Mouse (Mus musculus) embryonic facial prominence, embryonic 12.5 days (tissue): ENCODE measurements around the gene Lig3. TPM values are rescaled to one million over a fixed set of nuclear protein-coding genes. Genes with fewer than 3 reads are reported as not detected.

ENCODE experiments used
- ATAC-seq: fragments of 200-750 bp; cut with Nextera tagmentation; 2 replicates; pipeline ENCODE4 v1.8.0; 2017; ENCODE audit not compliant: insufficient number of reproducible peaks, insufficient read depth, low FRiP score, low TSS enrichment
- H3K27ac ChIP-seq: fragments of 300-500 bp; sonication (generic); 2 replicates; pipeline ENCODE4 v1.5.1; 2016; ENCODE audit warnings: mild to moderate bottlenecking
- H3K27me3 ChIP-seq: fragments of 300-500 bp; sonication (generic); 2 replicates; pipeline ENCODE4 v1.6.1; 2016; ENCODE audit warnings: mild to moderate bottlenecking, moderate library complexity
- H3K36me3 ChIP-seq: fragments of 300-500 bp; sonication (generic); 2 replicates; pipeline ENCODE4 v1.6.1; 2016; ENCODE audit warnings: mild to moderate bottlenecking
- H3K4me1 ChIP-seq: fragments of 300-500 bp; sonication (generic); 2 replicates; pipeline ENCODE4 v1.6.1; 2016
- H3K4me2 ChIP-seq: fragments of 300-500 bp; sonication (generic); replicated peaks from 2 replicates; pipeline ENCODE4 v1.6.1; 2016; ENCODE audit warnings: mild to moderate bottlenecking, moderate library complexity
- H3K4me3 ChIP-seq: fragments of 300-500 bp; sonication (generic); 2 replicates; pipeline ENCODE4 v1.5.1; 2016; ENCODE audit warnings: mild to moderate bottlenecking
- H3K9ac ChIP-seq: fragments of 300-500 bp; sonication (generic); 2 replicates; pipeline ENCODE4 v1.6.1; 2016; ENCODE audit warnings: mild to moderate bottlenecking, moderate library complexity
- H3K9me3 ChIP-seq: fragments of 300-500 bp; sonication (generic); 2 replicates; pipeline ENCODE4 v1.6.1; 2016; ENCODE audit warnings: mild to moderate bottlenecking, moderate library complexity
- WGBS: fragments of 180-500 bp; shearing (Covaris S2); methylation state at CpG from one replicate; pipeline ENCODE4 v1.1.7; 2016; 5-methylcytosine and 5-hydroxymethylcytosine counted together
- polyA plus RNA-seq: library from polyadenylated mRNA; unstranded; fragments of >200 nt; fragmentation: Nextera tagmentation; extraction: Ambion mirVana; gene quantifications from 2 replicates; pipeline ENCODE4 v1.2.1, GENCODE M21; 2016

Lig3 gene
- polyA plus RNA-seq, result 45.6 and 46.8 TPM in 2 replicates

GRCm38 (mm10) chr11:82780983-82781903 lies at the start of gene Lig3:
Gene Lig3, plus strand, starts transcription at chr11:82781108.
- H3K4me2 ChIP-seq, result peak within 1 kb of the TSS; percentile 51
- peaks cover 15% of the 10 kb centered on the region for H3K4me1 ChIP-seq
- WGBS, result under 1% methylated on average over 64 of the region's 90 CpGs
- no peaks in the 10 kb centered on the region for H3K27me3 ChIP-seq
- H3K27ac ChIP-seq, result peak within 1 kb of the TSS; percentile 98
- H3K36me3 ChIP-seq, result peaks cover 23% of the 10 kb centered on the region; the same call in 1 of the 2 replicates
- H3K4me3 ChIP-seq, result peak within 1 kb of the TSS; percentile 65
- peak; percentile 87 for ATAC-seq
- H3K9ac ChIP-seq, result peak within 1 kb of the TSS; percentile 85
- H3K9me3 ChIP-seq, result no peaks in the 10 kb centered on the region

DNA sequence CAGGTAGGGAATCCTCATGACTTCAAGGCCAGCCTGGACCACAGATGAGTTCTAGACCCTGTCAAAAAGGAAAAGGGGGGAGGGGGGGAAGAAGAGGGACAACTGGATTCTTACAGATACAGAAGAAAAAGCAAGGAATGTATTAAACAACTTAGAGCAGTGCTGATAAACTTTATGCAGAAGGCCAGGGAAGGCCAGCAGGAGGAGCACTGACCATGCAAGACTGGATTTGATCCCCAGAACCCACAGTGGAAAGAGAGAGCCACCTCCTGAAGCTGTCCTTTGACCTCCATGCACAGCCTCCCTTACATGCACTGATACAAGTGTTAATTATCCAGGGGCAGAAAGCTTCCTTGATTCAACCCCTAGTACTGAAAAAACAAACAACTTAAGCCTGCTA lies 46.7 kb upstream of the Lig3 start:
- H3K36me3 ChIP-seq, result no peaks in the 10 kb centered on the region
- H3K27me3 ChIP-seq, result no peaks in the 10 kb centered on the region
- H3K4me3 ChIP-seq, result no peak overlapping the region
- no peak overlapping the region for H3K9ac ChIP-seq
- no peaks in the 10 kb centered on the region for H3K4me1 ChIP-seq
- ATAC-seq, result no peak
- no peak overlapping the region for H3K4me2 ChIP-seq
- H3K27ac ChIP-seq, result no peak overlapping the region
- no peaks in the 10 kb centered on the region for H3K9me3 ChIP-seq

DNA sequence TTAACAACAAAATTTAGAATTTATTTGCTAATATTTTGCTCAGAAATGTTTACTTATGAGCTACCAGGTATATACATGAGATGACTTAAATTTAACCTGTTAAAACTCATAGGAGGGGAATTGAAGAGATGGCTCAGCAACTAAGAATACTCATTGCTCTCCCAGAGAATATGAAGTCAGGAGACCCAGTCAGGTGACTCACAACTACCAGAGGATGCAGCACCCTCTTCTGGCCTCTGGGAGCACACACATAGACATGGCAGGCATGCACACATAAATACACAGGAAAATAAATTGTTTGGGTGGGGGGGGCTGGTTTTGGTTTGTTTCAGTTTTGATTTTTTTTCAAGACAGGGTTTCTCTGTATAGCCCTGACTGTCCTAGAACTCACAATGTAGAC lies 41.9 kb upstream of the Lig3 start:
- no peaks in the 10 kb centered on the region for H3K27me3 ChIP-seq
- no peak overlapping the region for H3K9ac ChIP-seq
- no peak overlapping the region for H3K4me3 ChIP-seq
- H3K9me3 ChIP-seq, result no peaks in the 10 kb centered on the region
- no peak overlapping the region for H3K27ac ChIP-seq
- no peak overlapping the region for H3K4me2 ChIP-seq
- no peak for ATAC-seq
- H3K36me3 ChIP-seq, result no peaks in the 10 kb centered on the region
- no peaks in the 10 kb centered on the region for H3K4me1 ChIP-seq

DNA sequence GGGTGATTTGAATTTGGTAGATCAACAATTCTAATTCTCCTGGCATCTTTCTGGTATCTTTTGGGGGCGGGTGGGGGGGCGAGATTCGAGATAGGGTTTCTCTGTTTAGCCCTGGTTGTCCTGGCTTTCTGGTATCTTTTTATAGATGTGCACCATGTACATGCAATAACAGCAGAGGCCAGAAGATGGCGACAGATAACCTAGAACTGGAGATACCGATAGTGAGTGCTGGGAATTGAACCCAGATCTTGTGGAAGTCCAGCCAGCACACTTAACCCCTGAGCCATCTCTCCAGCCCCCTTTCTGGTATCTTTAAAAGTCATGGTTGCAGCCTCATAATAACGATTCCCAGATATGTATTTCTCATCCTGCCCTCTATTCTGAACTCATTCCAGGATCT lies 34.8 kb upstream of the Lig3 start:
- no peak overlapping the region for H3K9ac ChIP-seq
- no peak overlapping the region for H3K4me2 ChIP-seq
- H3K27me3 ChIP-seq, result no peaks in the 10 kb centered on the region
- H3K36me3 ChIP-seq, result no peaks in the 10 kb centered on the region
- no peaks in the 10 kb centered on the region for H3K4me1 ChIP-seq
- no peak for ATAC-seq
- 30% methylated on average over 6 of the region's 6 CpGs for WGBS
- no peak overlapping the region for H3K4me3 ChIP-seq
- no peak overlapping the region for H3K27ac ChIP-seq
- no peaks in the 10 kb centered on the region for H3K9me3 ChIP-seq

DNA sequence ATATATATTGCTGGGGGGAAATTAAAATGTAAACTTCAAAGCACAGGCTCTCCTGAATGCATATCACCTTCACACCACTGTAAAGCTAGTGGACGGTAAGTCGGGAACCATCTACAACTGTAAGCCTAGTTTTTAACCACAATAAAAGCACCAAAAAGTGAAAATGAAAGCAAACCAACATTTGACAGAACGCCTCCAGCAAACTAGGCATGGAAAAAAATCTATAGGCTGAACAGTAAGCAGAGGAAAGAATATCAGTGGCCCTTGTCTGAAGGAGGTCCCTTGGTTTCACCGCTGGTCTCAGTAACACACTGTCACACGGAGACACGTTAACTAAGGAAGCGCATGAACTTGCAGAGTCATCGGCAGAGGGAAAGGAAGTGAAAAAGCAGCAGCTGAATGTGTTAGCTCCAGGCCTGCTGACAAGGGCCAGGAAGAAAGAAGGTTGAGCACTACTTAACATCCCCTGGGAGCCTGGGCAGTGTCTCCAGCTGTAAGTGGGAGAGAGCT lies 34.0 kb upstream of the Lig3 start:
- no peak overlapping the region for H3K9ac ChIP-seq
- no peak overlapping the region for H3K27ac ChIP-seq
- H3K36me3 ChIP-seq, result no peaks in the 10 kb centered on the region
- ATAC-seq, result no peak
- no peaks in the 10 kb centered on the region for H3K4me1 ChIP-seq
- H3K4me3 ChIP-seq, result no peak overlapping the region
- no peak overlapping the region for H3K4me2 ChIP-seq
- H3K27me3 ChIP-seq, result no peaks in the 10 kb centered on the region
- H3K9me3 ChIP-seq, result no peaks in the 10 kb centered on the region
- WGBS, result 83% methylated on average over 8 of the region's 8 CpGs

DNA sequence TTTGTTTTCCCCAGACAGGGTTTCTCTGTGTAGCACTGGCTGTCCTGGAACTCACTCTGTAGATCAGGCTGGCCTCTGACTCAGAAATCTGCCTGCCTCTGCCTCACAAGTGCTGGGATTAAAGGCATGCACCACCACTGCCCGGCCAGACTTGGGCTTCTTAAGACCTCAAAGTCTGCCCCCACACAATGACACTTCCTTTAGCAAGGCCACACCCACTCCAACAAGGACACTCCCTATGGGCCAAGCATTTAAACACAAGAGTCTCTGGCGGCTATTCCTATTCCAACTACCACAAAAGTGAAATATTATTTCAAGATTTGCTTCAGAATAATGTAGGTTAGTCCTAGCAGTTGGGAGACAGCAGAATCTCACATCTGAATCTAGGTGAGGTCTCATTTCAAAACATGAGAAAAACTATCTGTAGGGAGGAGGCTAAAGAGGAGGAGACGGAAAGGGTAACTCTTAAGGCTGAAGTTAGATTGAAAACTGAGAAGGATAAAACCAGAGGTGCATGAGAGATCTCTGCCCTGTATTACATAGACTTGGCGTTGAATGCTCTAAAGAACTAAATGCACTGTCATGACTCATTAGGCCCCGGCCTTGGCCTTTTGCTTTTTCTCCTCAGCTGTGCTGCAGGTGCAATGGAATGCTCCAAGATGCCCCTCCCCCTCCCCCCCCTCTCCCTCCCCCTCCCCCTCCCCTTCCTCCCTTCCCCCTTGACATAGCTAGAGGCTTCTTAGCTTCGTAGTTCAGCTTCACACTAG lies 28.4 kb upstream of the Lig3 start:
- H3K9ac ChIP-seq, result no peak overlapping the region
- WGBS, result 64% methylated on average over 5 of the region's 6 CpGs
- no peaks in the 10 kb centered on the region for H3K9me3 ChIP-seq
- H3K4me1 ChIP-seq, result no peaks in the 10 kb centered on the region
- no peaks in the 10 kb centered on the region for H3K36me3 ChIP-seq
- H3K4me3 ChIP-seq, result no peak overlapping the region
- H3K27ac ChIP-seq, result no peak overlapping the region
- ATAC-seq, result no peak
- H3K27me3 ChIP-seq, result no peaks in the 10 kb centered on the region
- H3K4me2 ChIP-seq, result no peak overlapping the region

GRCm38 (mm10) chr11:82755919-82756318 lies 25.0 kb upstream of the Lig3 start:
- no peak overlapping the region for H3K9ac ChIP-seq
- no peak overlapping the region for H3K4me3 ChIP-seq
- ATAC-seq, result no peak
- H3K4me2 ChIP-seq, result no peak overlapping the region
- H3K36me3 ChIP-seq, result no peaks in the 10 kb centered on the region
- no peaks in the 10 kb centered on the region for H3K27me3 ChIP-seq
- 93% methylated on average over 1 of the region's 1 CpGs for WGBS
- no peaks in the 10 kb centered on the region for H3K4me1 ChIP-seq
- no peaks in the 10 kb centered on the region for H3K9me3 ChIP-seq
- no peak overlapping the region for H3K27ac ChIP-seq

DNA sequence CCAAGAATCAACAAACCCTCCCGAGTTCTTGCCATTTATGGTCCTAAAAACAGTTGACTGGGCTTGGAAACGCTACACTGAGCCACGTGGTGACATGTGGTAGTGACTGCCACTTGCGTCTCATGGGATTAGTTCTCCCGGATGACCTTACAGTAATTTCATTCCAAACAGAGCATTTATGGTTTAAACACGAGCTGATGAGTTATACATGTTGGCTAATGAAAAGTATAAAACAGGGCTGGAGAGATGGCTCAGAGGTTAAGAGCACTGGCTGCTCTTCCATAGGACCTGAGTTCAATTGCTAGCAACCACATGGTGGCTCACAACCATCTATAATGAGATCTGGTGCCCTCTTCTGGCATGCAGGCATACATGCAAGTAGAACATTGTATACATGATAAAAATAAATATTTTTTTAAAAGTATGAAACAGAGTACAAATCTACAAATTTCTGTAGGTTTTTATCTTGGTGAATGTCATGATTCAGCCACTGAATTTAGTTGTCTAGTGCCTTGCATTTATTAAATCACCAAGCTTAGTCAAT lies 18.6 kb upstream of the Lig3 start:
- 0 out of 2 replicates have a peak, but pooled peaks cover 2% of the 10 kb centered on the region for H3K36me3 ChIP-seq
- no peak overlapping the region for H3K4me3 ChIP-seq
- no peak overlapping the region for H3K9ac ChIP-seq
- H3K27me3 ChIP-seq, result no peaks in the 10 kb centered on the region
- H3K27ac ChIP-seq, result no peak overlapping the region
- no peaks in the 10 kb centered on the region for H3K9me3 ChIP-seq
- H3K4me2 ChIP-seq, result no peak overlapping the region
- H3K4me1 ChIP-seq, result peaks cover 22% of the 10 kb centered on the region
- WGBS, result 85% methylated on average over 6 of the region's 6 CpGs
- ATAC-seq, result no peak

DNA sequence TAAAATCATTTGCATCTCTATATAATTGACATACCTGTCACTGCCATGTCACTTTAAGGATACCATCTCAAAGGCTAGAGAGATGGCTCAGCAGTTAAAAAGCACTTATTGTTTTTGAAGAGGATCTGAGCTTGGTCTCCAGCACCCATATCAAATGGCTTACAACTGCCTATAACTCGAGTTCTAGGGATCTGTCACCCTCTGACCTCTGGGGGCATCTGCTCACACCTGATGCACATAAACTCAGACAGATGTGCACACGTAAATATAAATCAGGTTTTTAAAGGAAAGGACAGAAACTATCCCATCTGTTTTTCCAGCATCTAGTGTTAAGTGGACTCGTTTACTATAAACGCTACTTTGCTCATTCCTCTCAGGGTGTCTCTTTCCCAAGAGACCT lies 17.6 kb upstream of the Lig3 start:
- Histone ChIP-seq H3K4me3 (peak overlapping the region; percentile 86), H3K27ac (peak overlapping the region; percentile 94), H3K4me2 (peak overlapping the region; percentile 92), H3K27me3 (no peaks in the 10 kb centered on the region), H3K9ac (peak overlapping the region; percentile 86; the same call in 1 of the 2 replicates), H3K36me3 (0 out of 2 replicates have a peak, but pooled peaks cover 2% of the 10 kb centered on the region), H3K4me1 (peaks cover 22% of the 10 kb centered on the region), H3K9me3 (no peaks in the 10 kb centered on the region)
- 13% methylated on average over 4 of the region's 4 CpGs for WGBS
- no peak for ATAC-seq

- Histone ChIP-seq H3K4me3 (peak within 1 kb of the TSS; percentile 86), H3K4me2 (peak within 1 kb of the TSS; percentile 92), H3K4me1 (peaks cover 22% of the 10 kb centered on the region), H3K36me3 (peaks cover 9% of the 10 kb centered on the region; the same call in 1 of the 2 replicates), H3K9me3 (no peaks in the 10 kb centered on the region), H3K27me3 (no peaks in the 10 kb centered on the region), H3K9ac (peak within 1 kb of the TSS; percentile 86), H3K27ac (peak within 1 kb of the TSS; percentile 94)
- ATAC-seq, result peak; percentile 99
- under 1% methylated on average over 44 of the region's 44 CpGs for WGBS
Observed at GRCm38 (mm10) chr11:82763742-82764437, 17.0 kb upstream of the Lig3 start, which contains the start of the genes Cct6b and Zfp830. Gene Cct6b, minus strand, starts transcription at chr11:82764321. Gene Zfp830, plus strand, starts transcription at chr11:82764345.

DNA sequence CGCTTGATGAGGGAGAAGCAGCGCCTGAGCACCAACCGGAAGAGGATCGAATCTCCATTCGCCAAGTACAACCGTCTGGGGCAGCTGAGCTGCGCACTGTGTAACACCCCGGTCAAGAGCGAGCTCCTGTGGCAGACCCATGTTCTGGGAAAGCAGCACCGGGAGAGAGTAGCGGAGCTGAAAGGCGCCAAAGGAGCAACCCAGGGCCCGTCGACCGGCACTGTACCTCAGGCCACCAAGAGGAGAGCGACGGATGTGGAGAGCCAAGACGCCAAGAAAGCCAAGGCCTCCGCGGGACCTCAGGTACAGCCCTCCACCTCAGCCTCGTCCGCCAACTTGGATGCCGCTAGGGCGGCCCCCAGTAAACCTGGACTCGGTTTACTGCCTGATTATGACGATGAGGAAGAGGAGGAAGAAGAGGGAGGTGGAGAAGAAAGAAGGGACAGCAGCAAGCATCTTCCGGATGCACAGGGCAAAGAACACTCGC lies 16.4 kb upstream of the Lig3 start:
- peaks cover 14% of the 10 kb centered on the region; the same call in 1 of the 2 replicates for H3K36me3 ChIP-seq
- WGBS, result under 1% methylated on average over 28 of the region's 28 CpGs
- peak overlapping the region; percentile 86 for H3K9ac ChIP-seq
- peak; percentile 75 for ATAC-seq
- peak overlapping the region; percentile 94 for H3K27ac ChIP-seq
- H3K4me3 ChIP-seq, result peak overlapping the region; percentile 86
- H3K4me2 ChIP-seq, result peak overlapping the region; percentile 92
- H3K27me3 ChIP-seq, result no peaks in the 10 kb centered on the region
- no peaks in the 10 kb centered on the region for H3K9me3 ChIP-seq
- H3K4me1 ChIP-seq, result peaks cover 22% of the 10 kb centered on the region
